Mouse (Mus musculus) urinary bladder, adult 18-20 months (tissue): ENCODE results near the gene Rilp.

Experiments used
- DNase-seq, 2 experiments: peaks; one replicate each; pipeline ENCODE4 v3.0.0; 2022; ENCODE audit warnings: low spot score in 2 of 2, mixed read lengths in 2 of 2

The Rilp gene

GRCm38 (mm10) chr11:75558101-75558500 is 48.2 kb downstream of the Rilp start:
- no peak for DNase-seq

- DNase-seq, result no peak
Observed at GRCm38 (mm10) chr11:75559870-75560504, 50.1 kb downstream of the Rilp start.

DNA sequence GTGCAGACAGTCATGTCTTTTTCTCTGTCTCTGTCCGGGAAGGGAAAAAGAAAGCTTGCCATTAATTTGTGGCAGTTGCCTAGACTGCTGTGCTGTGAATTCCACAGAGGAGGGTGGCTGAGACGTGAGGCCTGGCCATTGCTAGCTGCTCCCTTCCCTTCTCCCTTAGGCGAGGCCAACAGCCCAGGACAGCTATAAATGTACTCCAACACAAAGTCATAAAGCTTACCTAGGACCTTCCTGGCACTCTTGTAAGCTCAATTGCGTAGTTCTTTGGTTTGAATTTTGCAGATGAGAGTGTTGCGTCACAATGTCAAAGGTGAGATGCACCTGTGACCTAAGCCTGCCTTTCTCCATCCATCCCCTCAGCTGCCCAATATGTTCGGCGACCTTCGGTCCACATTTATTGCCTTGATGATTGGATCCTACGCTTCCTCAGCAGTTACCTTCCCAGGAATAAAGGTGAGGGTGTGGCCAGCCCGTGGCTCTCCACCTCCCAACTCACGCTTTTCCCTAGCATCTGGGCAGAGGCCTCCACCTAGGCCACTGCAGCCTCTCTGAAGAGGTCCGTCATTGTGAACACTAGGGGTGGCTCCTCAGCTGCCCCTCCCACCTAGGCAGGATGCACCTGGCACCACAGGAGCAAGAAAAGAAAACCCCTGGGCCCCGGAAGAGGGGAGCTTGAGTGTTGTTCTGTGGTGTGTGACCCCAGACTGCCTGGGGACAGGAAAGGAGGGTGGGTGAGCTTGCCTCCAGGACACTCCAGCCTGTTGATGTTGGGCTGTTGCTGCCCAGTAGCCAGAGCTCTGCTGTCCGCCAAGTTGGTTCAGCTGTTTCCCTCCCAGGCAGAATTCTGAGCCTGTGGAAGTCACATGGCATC is 50.9 kb downstream of the Rilp start:
- DNase-seq, result no peak

DNA sequence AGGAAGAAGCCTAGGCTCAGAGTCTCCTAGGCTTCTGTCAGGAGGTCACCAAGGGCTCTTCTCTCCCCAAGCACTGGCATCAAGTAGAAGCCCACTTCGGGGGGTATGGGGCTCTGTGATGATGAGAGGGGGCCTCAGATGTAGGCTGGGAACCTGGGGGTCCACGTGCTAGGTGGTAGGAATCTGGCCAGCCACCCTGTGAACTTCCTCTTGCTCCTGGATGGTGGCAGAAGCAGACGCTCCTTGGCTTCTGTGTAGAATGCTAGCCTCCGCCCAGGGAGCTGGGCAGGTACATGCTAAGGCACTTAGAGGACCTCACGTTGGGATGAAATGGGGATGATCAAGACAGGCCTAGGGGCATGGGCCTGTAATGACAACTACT is 51.5 kb downstream of the Rilp start:
- DNase-seq, result no peak
